Mouse (Mus musculus): ENCODE measurements at regions not wholly inside any gene's neighbourhood (a gene's known extent, or its start where the extent isn't known, plus 50 kb on each side); places are given as distances from the start of the nearest gene placed in this dataset.
A peak's percentile ranks its signal among the peaks of the same experiment; 100 is the strongest.

DNA sequence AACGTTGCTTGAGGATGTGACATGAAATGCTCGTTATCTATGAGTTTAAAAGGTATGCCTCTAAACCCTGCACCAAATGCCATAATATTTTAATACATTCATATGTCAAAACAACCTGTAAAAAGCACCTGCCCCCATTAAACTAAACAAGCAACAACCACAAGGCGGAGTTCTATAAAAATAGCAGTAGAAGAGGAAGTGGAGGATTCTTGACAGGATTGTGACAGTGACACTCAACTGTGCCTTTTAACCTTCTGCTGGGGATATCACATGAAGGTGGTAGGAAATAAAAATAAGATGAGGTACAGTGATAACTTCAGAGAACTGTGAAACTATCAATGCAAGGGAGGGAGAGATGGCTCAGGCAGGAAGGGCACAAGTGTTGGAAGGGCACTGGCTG, 58.6 kb upstream of the Dbx2 start:
- no peak for DNase-seq (ENCODE audit: low spot score in 2 of 2)

DNA sequence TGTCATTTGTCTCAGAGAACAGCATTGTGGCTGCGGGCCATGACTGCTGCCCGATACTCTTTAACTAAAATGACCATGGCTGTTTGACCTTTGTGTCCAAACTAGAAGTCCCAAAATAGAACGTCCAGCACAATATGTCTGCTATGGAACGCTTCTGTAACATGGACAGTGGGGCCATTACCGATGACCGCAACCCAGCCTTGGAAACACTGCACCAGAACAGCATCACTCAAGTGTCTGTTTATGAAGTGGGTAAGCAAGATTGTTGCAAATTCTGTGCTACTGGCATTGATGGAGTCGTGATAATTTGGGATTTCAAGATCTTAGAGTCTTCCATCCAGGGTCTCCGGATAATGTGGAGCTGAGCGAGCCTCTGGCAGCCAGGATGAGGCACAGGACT, 60.2 kb upstream of the Dbx2 start:
- no peak for DNase-seq (ENCODE audit: low spot score in 2 of 2)

DNA sequence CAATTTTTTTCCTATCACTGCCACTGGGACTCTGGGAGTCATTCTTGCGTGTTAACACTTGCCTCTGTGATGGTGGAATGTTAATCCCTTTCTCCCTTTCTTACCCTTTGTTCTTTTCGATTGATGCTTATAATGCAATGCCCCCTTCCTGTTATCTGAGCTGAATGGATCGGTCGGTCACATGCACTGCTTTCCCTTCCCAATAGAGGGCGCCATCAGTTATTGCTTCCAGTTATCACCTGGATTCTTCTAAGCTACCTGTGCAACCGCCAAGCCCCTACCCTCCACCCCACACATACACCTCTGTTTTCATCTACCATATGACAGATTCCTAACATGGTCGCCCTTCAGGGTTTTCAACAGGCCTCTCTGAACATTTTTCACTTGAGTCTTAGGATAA, 66.9 kb upstream of the Ano6 start:
- DNase-seq (ENCODE audit: low spot score in 2 of 2), result no peak

DNA sequence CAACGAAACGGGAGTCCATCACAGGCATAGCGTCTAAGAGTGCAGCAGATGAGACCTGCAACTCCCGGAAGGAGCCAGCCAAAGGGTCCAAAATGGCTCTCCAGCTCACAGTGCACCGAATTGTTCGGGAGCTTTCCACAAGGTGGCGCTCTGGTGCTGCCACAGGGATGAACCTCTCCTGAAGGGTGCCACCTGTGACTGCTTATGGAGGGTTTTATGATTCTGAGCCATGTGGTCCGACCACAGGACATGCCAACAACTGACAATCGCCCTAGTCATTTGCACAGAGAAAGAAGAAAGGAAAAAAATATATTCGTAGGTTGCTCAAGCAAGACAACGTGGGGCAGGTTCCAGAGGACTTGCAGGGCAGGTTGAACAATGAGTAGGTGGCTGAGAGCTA, 64.8 kb upstream of the Ano6 start:
- DNase-seq (ENCODE audit: low spot score in 2 of 2), result peak; percentile 19 to 27

DNA sequence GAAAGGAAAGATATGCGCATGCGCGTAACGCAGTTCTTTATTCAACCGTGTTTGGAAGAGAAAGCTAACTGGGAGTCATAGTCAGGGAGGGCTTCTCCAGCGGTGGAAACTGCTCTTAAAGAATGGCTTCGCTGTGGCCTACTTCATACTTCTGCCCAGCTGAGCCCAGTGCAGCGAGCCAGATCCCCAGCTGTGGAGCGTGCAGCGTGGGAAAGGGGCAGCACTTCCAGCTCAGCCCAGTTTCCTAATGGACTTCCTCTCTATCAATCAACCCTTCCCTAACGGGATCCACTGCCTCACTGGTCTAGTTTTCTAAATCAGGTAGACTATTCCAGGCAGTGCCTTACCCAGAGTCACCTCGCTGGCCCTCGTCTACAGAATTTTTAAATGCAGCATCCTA, 64.1 kb upstream of the Ano6 start:
- no peak for DNase-seq (ENCODE audit: low spot score in 2 of 2)

DNA sequence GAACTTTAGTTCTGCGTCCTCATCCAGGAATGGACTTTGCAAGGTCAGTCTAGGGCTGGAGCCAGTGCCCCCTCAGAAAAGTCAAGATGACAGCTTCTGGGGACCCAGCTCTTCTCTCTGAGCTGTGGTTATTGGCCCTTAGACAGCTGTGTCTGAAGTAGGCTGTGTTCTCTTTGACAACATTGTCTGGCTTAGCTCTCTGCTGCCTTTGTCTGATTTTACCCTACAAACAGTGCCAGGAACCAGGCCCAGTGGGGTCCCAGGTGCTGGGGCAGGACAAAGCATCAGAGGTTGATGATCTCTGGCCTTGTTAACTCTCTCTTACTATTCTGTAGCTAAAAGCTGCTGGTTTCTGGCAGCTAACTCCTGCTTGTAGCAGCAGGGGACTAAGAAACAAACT, 54.9 kb upstream of the Ano6 start:
- DNase-seq (ENCODE audit: low spot score in 2 of 2), result no peak
